Mouse (Mus musculus) central nervous system, embryonic 14 days (tissue): ENCODE data around the gene Grik5. TPM values are rescaled to one million over a fixed set of nuclear protein-coding genes. Genes with fewer than 3 reads are reported as not detected.

Experiments used
- polyA plus RNA-seq: library from polyadenylated mRNA; depleted of rRNA; stranded (reverse); fragments of >200 nt; gene quantifications from 2 replicates; pipeline ENCODE4 v1.2.3, GENCODE M21; 2012; rRNA removed

Gene Grik5
- 120 and 130 TPM in 2 replicates for polyA plus RNA-seq

DNA sequence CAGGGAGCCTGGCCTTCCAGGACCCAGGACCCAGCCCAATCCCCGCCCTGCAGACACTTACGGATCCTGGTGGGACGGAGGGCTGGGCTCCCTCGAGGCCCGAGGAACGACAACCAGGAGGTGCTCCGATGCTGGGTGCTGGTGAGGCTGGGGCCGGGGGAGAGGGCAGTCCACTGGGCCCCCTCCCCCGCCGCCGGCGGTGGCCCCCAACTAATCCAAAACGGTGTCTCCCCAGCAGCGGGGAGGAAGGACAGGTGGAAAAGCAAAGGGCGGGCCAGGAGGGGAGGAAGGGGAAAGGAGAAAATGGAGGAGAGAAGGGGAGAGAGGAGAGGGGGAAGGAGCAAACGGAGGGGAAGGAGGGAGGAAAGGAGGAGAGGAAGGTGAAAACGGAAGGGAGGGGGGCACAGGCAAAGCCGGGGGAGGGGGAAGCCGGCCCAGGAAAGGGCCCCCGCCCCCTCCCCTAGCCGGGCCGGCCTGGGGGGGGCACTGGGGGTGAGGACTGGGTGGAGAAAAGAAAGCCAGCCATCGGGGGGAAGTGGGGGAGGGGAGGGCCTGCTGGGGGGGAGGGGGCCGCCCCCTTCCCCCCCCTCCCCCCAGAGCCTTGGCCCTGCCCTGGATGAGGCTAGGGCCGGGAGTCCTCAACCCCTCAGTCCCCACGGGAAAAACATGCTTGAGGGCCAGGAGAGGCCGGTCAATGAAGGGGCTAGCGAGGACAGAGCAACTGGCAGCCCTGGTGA lies at the start of gene Grik5, which contains the start of gene Zfp574:
Grik5 (minus strand) TSS at position 368 of the 737 bp plus-strand sequence.
Zfp574 (plus strand) TSS at position 589 of the 737 bp plus-strand sequence.

DNA sequence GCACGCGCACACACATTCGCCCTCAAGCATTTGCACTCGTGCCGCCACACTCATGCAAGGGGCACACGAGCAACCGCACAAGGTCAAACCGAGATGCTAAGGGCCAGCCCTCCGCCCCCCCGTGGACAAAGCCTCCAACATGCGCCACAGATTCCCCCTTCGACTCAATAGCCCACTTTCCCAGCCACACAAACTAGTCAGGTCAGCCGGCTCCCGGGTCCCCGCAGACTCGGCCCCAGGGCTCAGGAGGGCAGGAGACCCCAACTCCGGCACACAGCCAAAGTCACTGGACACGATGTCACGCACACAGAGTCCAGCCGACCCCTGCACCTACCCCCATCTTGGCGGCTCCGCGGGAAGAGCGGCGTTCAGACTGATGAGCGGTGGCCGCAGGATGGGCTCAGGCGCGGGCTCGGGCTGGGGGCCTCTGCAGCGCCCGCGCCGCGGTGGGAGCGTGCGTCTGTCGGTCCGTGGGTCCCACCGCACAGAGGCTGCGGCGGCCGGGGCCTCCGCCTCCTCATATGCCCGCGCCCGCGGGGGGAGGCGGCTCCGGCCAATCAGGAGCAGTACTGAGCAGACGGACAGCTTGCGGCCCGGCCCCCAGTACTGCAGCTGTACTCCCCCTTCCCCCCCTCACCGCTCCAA lies 66.6 kb downstream of the Grik5 start, which contains the start of gene Atp1a3:
Atp1a3 (minus strand) TSS at position 538 of the 645 bp plus-strand sequence.

DNA sequence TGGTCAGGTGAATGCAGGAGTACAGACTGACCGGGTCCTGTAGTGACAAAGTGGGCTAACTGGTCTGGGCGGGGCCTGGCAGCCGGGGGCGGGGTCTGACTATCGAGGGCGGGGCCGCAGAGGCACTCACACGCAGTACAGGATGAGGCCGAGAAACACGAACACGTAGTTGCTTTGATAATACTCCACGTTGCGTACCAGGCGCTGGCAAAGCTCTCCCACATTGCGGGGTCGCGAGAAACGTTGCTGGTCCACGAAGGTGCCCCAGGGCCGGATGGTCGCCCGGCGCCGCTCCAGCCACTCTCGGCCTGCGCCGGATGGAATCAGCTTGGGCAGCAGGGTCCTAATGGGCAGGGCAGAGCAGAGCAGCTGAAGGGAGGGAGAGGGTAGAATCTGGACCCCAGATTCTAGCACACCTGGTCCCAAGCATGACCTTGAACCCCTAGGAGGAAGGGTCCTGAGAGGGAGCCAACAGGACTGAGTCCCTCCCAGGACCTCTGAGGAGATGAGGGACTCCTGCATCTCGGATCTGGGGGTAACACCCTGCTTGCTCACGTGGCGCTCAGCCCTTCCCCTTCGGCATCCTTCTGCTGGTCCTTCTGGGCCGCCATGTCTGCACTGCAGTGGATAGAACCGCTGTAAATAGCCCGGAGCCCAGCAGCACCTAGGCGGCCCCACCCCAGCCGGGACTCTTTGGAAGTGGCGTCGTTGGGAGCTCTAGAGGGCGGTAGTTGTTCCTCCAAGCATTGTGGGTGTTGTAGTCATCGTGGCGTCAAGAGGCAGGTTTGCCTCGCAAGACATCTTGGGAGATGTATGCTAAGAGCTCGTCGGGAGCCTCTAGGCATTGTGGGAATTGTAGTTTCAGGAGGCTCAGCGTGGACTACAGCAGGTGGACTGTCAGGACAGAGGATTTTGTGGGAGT lies 99.9 kb downstream of the Grik5 start, which contains the start of gene Rabac1:
Rabac1 (minus strand) TSS at position 783 of the 922 bp plus-strand sequence.

Other genes starting within 250 kb of the Grik5 start
- 33.7 and 39.2 TPM in 2 replicates for gene Gm9844, start 210.1 kb downstream of the Grik5 start, polyA plus RNA-seq
- gene Lypd4, start 202.4 kb downstream of the Grik5 start, polyA plus RNA-seq = 0.05 TPM in 1 of 2 replicates, not detected in the other
- gene Dmrtc2, start 202.3 kb downstream of the Grik5 start, polyA plus RNA-seq = 0.08 and 0.16 TPM in 2 replicates
- 801 and 813 TPM in 2 replicates for gene Rps19, start 188.0 kb downstream of the Grik5 start, polyA plus RNA-seq
- gene Cd79a, start 175.0 kb downstream of the Grik5 start, polyA plus RNA-seq = 0.44 and 0.59 TPM in 2 replicates
- 188 and 209 TPM in 2 replicates for gene Arhgef1, start 169.4 kb downstream of the Grik5 start, polyA plus RNA-seq
- 5.2 and 8.5 TPM in 2 replicates for gene Gm4881, start 127.9 kb downstream of the Grik5 start, polyA plus RNA-seq
- 197 and 219 TPM in 2 replicates for gene Rabac1, start 99.6 kb downstream of the Grik5 start, polyA plus RNA-seq
- gene Atp1a3, start 66.4 kb downstream of the Grik5 start, polyA plus RNA-seq = 185 and 206 TPM in 2 replicates
- 36.7 and 37.7 TPM in 2 replicates for gene Zfp574, start 221 bp upstream of the Grik5 start, polyA plus RNA-seq
- 37.3 and 37.7 TPM in 2 replicates for gene Pou2f2, start 107.4 kb upstream of the Grik5 start, polyA plus RNA-seq
- gene Dedd2, start 148.3 kb upstream of the Grik5 start, polyA plus RNA-seq = 14.1 and 16.0 TPM in 2 replicates
- gene Zfp526, start 149.1 kb upstream of the Grik5 start, polyA plus RNA-seq = 8.8 and 9.1 TPM in 2 replicates
- 199 and 203 TPM in 2 replicates for gene Gsk3a, start 165.5 kb upstream of the Grik5 start, polyA plus RNA-seq
- 28.3 and 33.7 TPM in 2 replicates for gene Erf, start 178.4 kb upstream of the Grik5 start, polyA plus RNA-seq
- gene Cic, start 195.4 kb upstream of the Grik5 start, polyA plus RNA-seq = 144 and 151 TPM in 2 replicates
- 586 and 600 TPM in 2 replicates for gene Pafah1b3, start 225.6 kb upstream of the Grik5 start, polyA plus RNA-seq
- 1.3 and 2.1 TPM in 2 replicates for gene Prr19, start 229.1 kb upstream of the Grik5 start, polyA plus RNA-seq
- gene Tmem145, start 233.8 kb upstream of the Grik5 start, polyA plus RNA-seq = 122 and 148 TPM in 2 replicates
- 45.9 and 47.2 TPM in 2 replicates for gene Megf8, start 244.8 kb upstream of the Grik5 start, polyA plus RNA-seq